In genomic region chr9:27334895-27335294, GRCm38 (mm10) we compare ENCODE assay signal across 18 mouse cellular contexts. TPM values are rescaled to one million over a fixed set of nuclear protein-coding genes. Genes with fewer than 3 reads are reported as not detected.
DNase-seq lines count a peak whose midpoint lies in the region; ATAC-seq lines count a peak whose summit lies in the region.
"Had no signal": no experiment of that assay in that cellular context is flagged by ENCODE, and none has a peak within 500 bp of the region (broad histone marks: within the 10 kb centered on the region; RNA-seq: fewer than 3 reads in every experiment).

No protein-coding gene starts in this region.

- peak; percentile 55 for ATAC-seq in kidney, embryonic 15.5 days (replicated peaks; ENCODE audit: low FRiP score)
- ATAC-seq in neural tube, embryonic 12.5 days (ENCODE audit: low FRiP score, low read depth) = 0 out of 2 replicates have a peak, but pooled peaks have one; percentile 4
- peak; percentile 34; the same call in 1 of the 2 replicates for ATAC-seq in midbrain, embryonic 14.5 days (ENCODE audit: low FRiP score, low TSS enrichment)
- no peak for ATAC-seq in cerebellum, adult (ENCODE audit: insufficient number of reproducible peaks, low FRiP score, low TSS enrichment)
- ATAC-seq: activated CD4-positive, CD25-positive, alpha-beta regulatory T cell, adult 4 months; forebrain, embryonic 13.5 days had no signal

- no peak overlapping the region for H3K4me3 ChIP-seq in kidney, embryonic 15.5 days (replicated peaks)
- no peak overlapping the region for H3K4me3 ChIP-seq in neural tube, embryonic 12.5 days
- H3K4me3 ChIP-seq in midbrain, embryonic 14.5 days (replicated peaks; ENCODE audit: low read depth, low read length) = no peak overlapping the region
- H3K4me3 ChIP-seq: forebrain, embryonic 13.5 days; neural tube, embryonic 13.5 days had no signal

- no peak overlapping the region for H3K27ac ChIP-seq in kidney, embryonic 15.5 days
- H3K27ac ChIP-seq in neural tube, embryonic 12.5 days = no peak overlapping the region
- no peak overlapping the region for H3K27ac ChIP-seq in midbrain, embryonic 14.5 days (replicated peaks; ENCODE audit: low read depth, low read length)
- H3K27ac ChIP-seq: forebrain, embryonic 13.5 days; neural tube, embryonic 13.5 days had no signal

- peak; percentile 12 for DNase-seq in embryo, embryonic 11 days
- DNase-seq in embryo, embryonic 9.5 days (ENCODE audit: extremely low spot score) = no peak
- DNase-seq in kidney, postnatal 36 days = no peak
- DNase-seq in neural tube, embryonic 10.5 days (ENCODE audit: extremely low spot score, low spot score) = no peak
- no peak for DNase-seq in midbrain, embryonic 14.5 days
- DNase-seq: adrenal gland, postnatal 25 days; cerebellum, adult 2 months; gastrocnemius, postnatal 36 days; heart, postnatal 14 days; layer of hippocampus, postnatal 36 days; left cerebral cortex, postnatal 4 days; right cerebral cortex, postnatal 25 days had no signal

- no peaks in the 10 kb centered on the region for H3K36me3 ChIP-seq in kidney, embryonic 15.5 days
- peaks cover 37% of the 10 kb centered on the region for H3K36me3 ChIP-seq in neural tube, embryonic 12.5 days
- H3K36me3 ChIP-seq in midbrain, embryonic 14.5 days (ENCODE audit: control insufficient read depth, insufficient read depth, low read length) = peaks cover 43% of the 10 kb centered on the region

- no peaks in the 10 kb centered on the region for H3K27me3 ChIP-seq in kidney, embryonic 15.5 days
- no peaks in the 10 kb centered on the region for H3K27me3 ChIP-seq in neural tube, embryonic 12.5 days (replicated peaks)
- no peaks in the 10 kb centered on the region for H3K27me3 ChIP-seq in midbrain, embryonic 14.5 days (ENCODE audit: control insufficient read depth, insufficient read depth, low read length)
- H3K27me3 ChIP-seq: forebrain, embryonic 13.5 days; neural tube, embryonic 13.5 days had no signal

- H3K9me3 ChIP-seq in kidney, embryonic 15.5 days (replicated peaks) = no peaks in the 10 kb centered on the region
- no peaks in the 10 kb centered on the region for H3K9me3 ChIP-seq in neural tube, embryonic 12.5 days
- no peaks in the 10 kb centered on the region for H3K9me3 ChIP-seq in midbrain, embryonic 14.5 days (ENCODE audit: control insufficient read depth, low read length)
- H3K9me3 ChIP-seq: forebrain, embryonic 13.5 days; neural tube, embryonic 13.5 days had no signal

- H3K4me1 ChIP-seq in kidney, embryonic 15.5 days = no peaks in the 10 kb centered on the region
- H3K4me1 ChIP-seq in neural tube, embryonic 12.5 days = peaks cover 8% of the 10 kb centered on the region; the same call in 1 of the 2 replicates
- no peaks in the 10 kb centered on the region for H3K4me1 ChIP-seq in midbrain, embryonic 14.5 days (ENCODE audit: control insufficient read depth, insufficient read depth, low read length)

- H3K9ac ChIP-seq in kidney, embryonic 15.5 days = no peak overlapping the region
- no peak overlapping the region for H3K9ac ChIP-seq in neural tube, embryonic 12.5 days
- no peak overlapping the region for H3K9ac ChIP-seq in midbrain, embryonic 14.5 days (replicated peaks; ENCODE audit: low read length)
- H3K9ac ChIP-seq: forebrain, embryonic 13.5 days; neural tube, embryonic 13.5 days had no signal

- H3K4me2 ChIP-seq in kidney, embryonic 15.5 days = no peak overlapping the region
- H3K4me2 ChIP-seq in neural tube, embryonic 12.5 days (replicated peaks) = no peak overlapping the region
- H3K4me2 ChIP-seq in midbrain, embryonic 14.5 days (ENCODE audit: low read length) = no peak overlapping the region
- H3K4me2 ChIP-seq: forebrain, embryonic 13.5 days; neural tube, embryonic 13.5 days had no signal

- WGBS in kidney, embryonic 15.5 days = 63% methylated on average over 9 of the region's 9 CpGs
- 89% methylated on average over 9 of the region's 9 CpGs for WGBS in neural tube, embryonic 12.5 days
- WGBS in midbrain, embryonic 14.5 days = 88% methylated on average over 9 of the region's 9 CpGs

RNA-seq across cellular contexts. Expression of gene Igsf9b, which starts 35.9 kb away (rescaled TPM):
- polyA plus RNA-seq in kidney, embryonic 15.5 days (2015; fragmentation: Nextera tagmentation; extraction: Ambion mirVana) = 2.5 and 2.7 TPM in 2 replicates
- polyA plus RNA-seq in neural tube, embryonic 12.5 days (2016; fragmentation: Nextera tagmentation; extraction: Ambion mirVana) = 8.2 and 9.2 TPM in 2 replicates
- polyA plus RNA-seq in midbrain, embryonic 14.5 days (2014; fragmentation: Nextera tagmentation; extraction: Ambion mirVana) = 12.0 and 15.2 TPM in 2 replicates
